Mouse (Mus musculus): Measurements from ENCODE around the gene Opcml. TPM values are rescaled to one million over a fixed set of nuclear protein-coding genes. Genes with fewer than 3 reads are reported as not detected.

Gene Opcml
- total and polyA plus RNA-seq, 2 experiments: under 0.01 TPM; not detected in 1

DNA sequence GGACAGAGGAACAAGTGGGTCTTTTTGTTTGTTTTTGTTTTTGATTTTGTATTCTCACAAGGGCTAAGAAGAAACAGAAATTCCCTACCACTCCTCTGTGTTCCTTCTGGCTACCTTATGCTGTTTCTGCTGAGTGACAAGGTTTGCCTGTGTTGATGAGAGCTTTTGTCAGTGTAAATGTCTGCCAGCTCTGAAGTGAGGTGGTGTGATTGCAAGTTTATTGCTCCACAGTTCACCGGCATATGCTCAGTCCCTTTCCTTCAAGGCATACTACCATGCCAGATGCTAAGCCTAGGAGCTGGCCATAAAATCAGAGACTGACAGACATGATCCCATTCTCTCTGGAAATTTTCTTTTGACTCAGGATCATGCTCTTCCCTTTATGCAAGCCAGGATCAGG, 1178.9 kb downstream of the Opcml start:
- no peak for DNase-seq (ENCODE audit: extremely low read depth, low read depth, low spot score)
- no peaks in the 10 kb centered on the region for H3K27me3 ChIP-seq (ENCODE audit: control insufficient read depth, insufficient read depth, low read length)
- WGBS: 77% methylated on average over 1 of the region's 1 CpGs
- no peak overlapping the region for H3K9ac ChIP-seq (ENCODE audit: low read depth, low read length)
- TF ChIP-seq CTCF (IDR thresholded peaks at IDR 0.05; ENCODE audit: low read depth, low read length): no peak
- TF ChIP-seq POLR2A (IDR thresholded peaks at IDR 0.05; ENCODE audit: extremely low read depth, insufficient read depth, low read length): no peak
- no peaks in the 10 kb centered on the region for H3K4me1 ChIP-seq (ENCODE audit: control insufficient read depth, insufficient read depth, low read length)
- H3K4me3 ChIP-seq (ENCODE audit: insufficient read depth, low read depth, low read length): no peak overlapping the region
- H3K36me3 ChIP-seq (ENCODE audit: control insufficient read depth, insufficient read depth, low read length): no peaks in the 10 kb centered on the region
- H3K79me2 ChIP-seq (ENCODE audit: control insufficient read depth, insufficient read depth, low read length): no peaks in the 10 kb centered on the region
- no peak overlapping the region for H3K27ac ChIP-seq (replicated peaks; ENCODE audit: insufficient read depth, low read depth, low read length)

All from liver, adult 2 months (tissue).